In genomic region chr8:72504137-72504536, GRCm38 (mm10) we compare ENCODE assay signal across 14 mouse cellular contexts. TPM values are rescaled to one million over a fixed set of nuclear protein-coding genes. Genes with fewer than 3 reads are reported as not detected.
DNase-seq lines count a peak whose midpoint lies in the region; ATAC-seq and TF ChIP-seq lines count a peak whose summit lies in the region.
"Had no signal": no experiment of that assay in that cellular context is flagged by ENCODE, and none has a peak within 500 bp of the region (broad histone marks: within the 10 kb centered on the region; RNA-seq: fewer than 3 reads in every experiment).

No protein-coding gene starts in this region.

- no peak for DNase-seq in heart, adult 11 months
- no peak for DNase-seq in liver, embryonic 13.5 days
- no peak for DNase-seq in liver
- DNase-seq in cerebellum, adult 2 months: peak; percentile 79 to 94
- peak; percentile 59 to 82 for DNase-seq in right cerebral cortex, postnatal 10 days (ENCODE audit: low spot score in 2 of 2)
- DNase-seq in urinary bladder, postnatal 25 days (ENCODE audit: low spot score): no peak
- DNase-seq in kidney, adult 11 months: no peak
- DNase-seq: adrenal gland, adult 2 months; kidney, postnatal 10 days; lung, postnatal 14 days; thymus, adult 2 months had no signal

- peaks cover 49% of the 10 kb centered on the region for H3K4me1 ChIP-seq in heart, embryonic 16.5 days (ENCODE audit: control insufficient read depth, insufficient read depth, low read length)
- peaks cover 72% of the 10 kb centered on the region for H3K4me1 ChIP-seq in liver, embryonic 13.5 days (replicated peaks)
- peaks cover 73% of the 10 kb centered on the region for H3K4me1 ChIP-seq in cerebellum, adult 2 months (ENCODE audit: control insufficient read depth, insufficient read depth, low read length)

- TF ChIP-seq CTCF in cerebellum, adult 2 months (IDR thresholded peaks at IDR 0.05; ENCODE audit: borderline replicate concordance, insufficient read depth, low read depth, low read length): no peak

- ATAC-seq in heart, embryonic 16.5 days (replicated peaks; ENCODE audit: extremely low read depth, insufficient read depth, low FRiP score): no peak
- ATAC-seq in liver, embryonic 13.5 days (ENCODE audit: low read depth): no peak
- ATAC-seq: midbrain, embryonic 16.5 days had no signal

- H3K27ac ChIP-seq in heart, embryonic 16.5 days (ENCODE audit: low read length): peak overlapping the region; percentile 30; the same call in 1 of the 2 replicates
- H3K27ac ChIP-seq in liver, embryonic 13.5 days: 0 out of 2 replicates have a peak overlapping the region, but pooled peaks have one; percentile 29
- peak overlapping the region; percentile 34; the same call in 1 of the 2 replicates for H3K27ac ChIP-seq in cerebellum, adult 2 months (ENCODE audit: insufficient read depth, low read length)
- H3K27ac ChIP-seq: limb, embryonic 12.5 days had no signal

- H3K4me3 ChIP-seq in heart, embryonic 16.5 days (ENCODE audit: low read length): no peak overlapping the region
- no peak overlapping the region for H3K4me3 ChIP-seq in liver, embryonic 13.5 days (replicated peaks)
- H3K4me3 ChIP-seq in cerebellum, adult 2 months (replicated peaks; ENCODE audit: insufficient read depth, low read depth, low read length): no peak overlapping the region
- H3K4me3 ChIP-seq: limb, embryonic 12.5 days had no signal

- TF ChIP-seq POLR2A in cerebellum, adult 2 months (IDR thresholded peaks at IDR 0.05; ENCODE audit: borderline replicate concordance, insufficient read depth, low read length): no peak

- H3K9me3 ChIP-seq in heart, embryonic 16.5 days (replicated peaks; ENCODE audit: control insufficient read depth, low read length): no peaks in the 10 kb centered on the region
- no peaks in the 10 kb centered on the region for H3K9me3 ChIP-seq in liver, embryonic 13.5 days (replicated peaks)
- H3K9me3 ChIP-seq: limb, embryonic 12.5 days had no signal

- H3K36me3 ChIP-seq in heart, embryonic 16.5 days (ENCODE audit: control insufficient read depth, insufficient read depth): no peaks in the 10 kb centered on the region
- H3K36me3 ChIP-seq in liver, embryonic 13.5 days: peaks cover 16% of the 10 kb centered on the region

- H3K4me2 ChIP-seq in heart, embryonic 16.5 days (ENCODE audit: low read depth, low read length): no peak overlapping the region
- no peak overlapping the region for H3K4me2 ChIP-seq in liver, embryonic 13.5 days
- H3K4me2 ChIP-seq: limb, embryonic 12.5 days had no signal

- no peaks in the 10 kb centered on the region for H3K27me3 ChIP-seq in heart, embryonic 16.5 days (ENCODE audit: control insufficient read depth, insufficient read depth, low read length)
- H3K27me3 ChIP-seq in liver, embryonic 13.5 days: no peaks in the 10 kb centered on the region
- no peaks in the 10 kb centered on the region for H3K27me3 ChIP-seq in cerebellum, adult 2 months (ENCODE audit: control insufficient read depth, insufficient read depth, low read length)
- H3K27me3 ChIP-seq: limb, embryonic 12.5 days had no signal

- H3K9ac ChIP-seq in heart, embryonic 16.5 days (ENCODE audit: low read length): no peak overlapping the region
- H3K9ac ChIP-seq in liver, embryonic 13.5 days: peak overlapping the region; percentile 36
- H3K9ac ChIP-seq: limb, embryonic 12.5 days had no signal

RNA-seq across cellular contexts. Expression of gene Slc35e1, which starts 11.7 kb away (rescaled TPM):
- polyA plus RNA-seq in heart, embryonic 16.5 days (2015; fragmentation: Nextera tagmentation; extraction: Ambion mirVana): 7.8 and 13.1 TPM in 2 replicates
- 6.1 and 6.4 TPM in 2 replicates for polyA plus RNA-seq in liver, embryonic 13.5 days (2015; fragmentation: Nextera tagmentation; extraction: Ambion mirVana)
- polyA plus RNA-seq in cerebellum, adult 2 months (2012; rRNA removed): 40.1 and 41.1 TPM in 2 replicates

RNA-seq across cellular contexts. Expression of gene Cherp, which starts 29.1 kb away (rescaled TPM):
- 36.8 and 45.6 TPM in 2 replicates for polyA plus RNA-seq in heart, embryonic 16.5 days (2015; fragmentation: Nextera tagmentation; extraction: Ambion mirVana)
- polyA plus RNA-seq in liver, embryonic 13.5 days (2015; fragmentation: Nextera tagmentation; extraction: Ambion mirVana): 21.4 and 31.4 TPM in 2 replicates
- 54.5 and 65.5 TPM in 2 replicates for polyA plus RNA-seq in cerebellum, adult 2 months (2012; rRNA removed)

RNA-seq across cellular contexts. Expression of gene Med26, which starts 43.9 kb away (rescaled TPM):
- polyA plus RNA-seq in heart, embryonic 16.5 days (2015; fragmentation: Nextera tagmentation; extraction: Ambion mirVana): 11.5 and 12.7 TPM in 2 replicates
- polyA plus RNA-seq in liver, embryonic 13.5 days (2015; fragmentation: Nextera tagmentation; extraction: Ambion mirVana): 7.9 and 8.0 TPM in 2 replicates
- polyA plus RNA-seq in cerebellum, adult 2 months (2012; rRNA removed): 9.6 and 10.3 TPM in 2 replicates

Comparison
In these comparisons a context has a peak if more than half of its experiments do, and no peak if none do; other contexts are left out.
1. DNase-seq: peak in cerebellum, adult 2 months (2 of 2) and right cerebral cortex, postnatal 10 days (2 of 2); none in heart, adult 11 months (single experiment), liver, embryonic 13.5 days (single experiment), liver (single experiment), urinary bladder, postnatal 25 days (single experiment) and kidney, adult 11 months (single experiment).
2. Peak in every context shown above with its lines, with median percentiles within 50 percentile points of each other: H3K27ac ChIP-seq.